Comparison of ENCODE assay signal across 8 mouse cellular contexts in the genomic region with DNA sequence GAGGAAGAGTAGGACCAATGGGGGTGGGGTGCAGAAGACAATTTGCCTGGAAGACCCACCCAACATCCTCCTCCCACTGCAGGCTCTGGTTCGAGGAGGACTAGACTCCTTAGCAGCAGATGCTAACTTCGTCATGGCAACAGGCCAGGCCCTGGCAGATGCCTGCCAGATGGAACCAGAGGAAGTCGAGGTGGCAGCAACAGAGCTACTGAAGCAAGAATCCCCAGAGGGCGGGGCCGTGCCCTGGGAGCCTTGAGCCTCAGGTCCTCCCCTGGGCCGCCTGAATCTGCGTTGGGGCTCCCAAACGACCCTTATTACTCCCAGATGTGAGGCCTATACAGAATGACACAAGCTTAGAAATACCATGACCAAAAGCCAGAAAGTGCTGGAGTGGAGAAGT. TPM values are rescaled to one million over a fixed set of nuclear protein-coding genes. Genes with fewer than 3 reads are reported as not detected.
DNase-seq lines count a peak whose midpoint lies in the region; ATAC-seq and TF ChIP-seq lines count a peak whose summit lies in the region.

No protein-coding gene starts in this region.

- H3K9ac ChIP-seq in forebrain, embryonic 14.5 days (ENCODE audit: low read length), result no peak overlapping the region

- no peak overlapping the region for H3K27ac ChIP-seq in forebrain, embryonic 14.5 days (ENCODE audit: low read depth, low read length)
- peak overlapping the region; percentile 20; the same call in 1 of the 2 replicates for H3K27ac ChIP-seq in layer of hippocampus, adult 2 months

- no peaks in the 10 kb centered on the region for H3K36me3 ChIP-seq in forebrain, embryonic 14.5 days (ENCODE audit: control insufficient read depth, insufficient read depth, low read length)

- no peak overlapping the region for H3K4me2 ChIP-seq in forebrain, embryonic 14.5 days (ENCODE audit: low read length)

- WGBS in forebrain, embryonic 14.5 days, result 38% methylated on average over 8 of the region's 8 CpGs

- no peaks in the 10 kb centered on the region for H3K9me3 ChIP-seq in forebrain, embryonic 14.5 days (replicated peaks; ENCODE audit: control insufficient read depth, low read length)

- ATAC-seq in forebrain, embryonic 14.5 days, result peak; percentile 31

- no peak for TF ChIP-seq CTCF in layer of hippocampus, adult 2 months (conservative IDR thresholded peaks at IDR 0.05)

- peak; percentile 54 for DNase-seq in testis, postnatal 10 days (ENCODE audit: low spot score)
- DNase-seq in testis, postnatal 14 days (ENCODE audit: low spot score), result no peak
- DNase-seq in forebrain, embryonic 14.5 days (ENCODE audit: low spot score), result peak; percentile 68
- peak; percentile 76 to 77 for DNase-seq in layer of hippocampus, adult 2 months (ENCODE audit: low spot score in 2 of 2)
- DNase-seq in naive thymus-derived CD4-positive, alpha-beta T cell, adult 2 months (ENCODE audit: low read depth), result peak; percentile 72
- DNase-seq in thymus, postnatal 25 days, result peak; percentile 69
- no peak for DNase-seq in cerebellum, adult 11-12 months
- no peak for DNase-seq in ovary, adult 18-20 months (ENCODE audit: low spot score)

- H3K4me1 ChIP-seq in forebrain, embryonic 14.5 days (ENCODE audit: control insufficient read depth, insufficient read depth, low read length), result peaks cover 7% of the 10 kb centered on the region; the same call in 1 of the 2 replicates

- no peak overlapping the region for H3K4me3 ChIP-seq in forebrain, embryonic 14.5 days (ENCODE audit: low read depth, low read length)
- H3K4me3 ChIP-seq in layer of hippocampus, adult 2 months, result no peak overlapping the region

- no peaks in the 10 kb centered on the region for H3K27me3 ChIP-seq in forebrain, embryonic 14.5 days (replicated peaks; ENCODE audit: control insufficient read depth, insufficient read depth, low read length)

RNA-seq across cellular contexts. Expression of a gene that starts 12.3 kb away (rescaled TPM):
- polyA plus RNA-seq in forebrain, embryonic 14.5 days (2014; fragmentation: Nextera tagmentation; extraction: Ambion mirVana), result 52.4 and 61.5 TPM in 2 replicates
- total RNA-seq in layer of hippocampus, adult 2 months (2021), result 10 to 100 TPM; 33.9 to 36.5 TPM

Comparison
In these comparisons a context has a peak if more than half of its experiments do, and no peak if none do; other contexts are left out.
1. DNase-seq: peak in testis, postnatal 10 days (single experiment), forebrain, embryonic 14.5 days (single experiment), layer of hippocampus, adult 2 months (2 of 2), naive thymus-derived CD4-positive, alpha-beta T cell, adult 2 months (single experiment) and thymus, postnatal 25 days (single experiment); none in testis, postnatal 14 days (single experiment), cerebellum, adult 11-12 months (single experiment) and ovary, adult 18-20 months (single experiment).